In the genomic region with DNA sequence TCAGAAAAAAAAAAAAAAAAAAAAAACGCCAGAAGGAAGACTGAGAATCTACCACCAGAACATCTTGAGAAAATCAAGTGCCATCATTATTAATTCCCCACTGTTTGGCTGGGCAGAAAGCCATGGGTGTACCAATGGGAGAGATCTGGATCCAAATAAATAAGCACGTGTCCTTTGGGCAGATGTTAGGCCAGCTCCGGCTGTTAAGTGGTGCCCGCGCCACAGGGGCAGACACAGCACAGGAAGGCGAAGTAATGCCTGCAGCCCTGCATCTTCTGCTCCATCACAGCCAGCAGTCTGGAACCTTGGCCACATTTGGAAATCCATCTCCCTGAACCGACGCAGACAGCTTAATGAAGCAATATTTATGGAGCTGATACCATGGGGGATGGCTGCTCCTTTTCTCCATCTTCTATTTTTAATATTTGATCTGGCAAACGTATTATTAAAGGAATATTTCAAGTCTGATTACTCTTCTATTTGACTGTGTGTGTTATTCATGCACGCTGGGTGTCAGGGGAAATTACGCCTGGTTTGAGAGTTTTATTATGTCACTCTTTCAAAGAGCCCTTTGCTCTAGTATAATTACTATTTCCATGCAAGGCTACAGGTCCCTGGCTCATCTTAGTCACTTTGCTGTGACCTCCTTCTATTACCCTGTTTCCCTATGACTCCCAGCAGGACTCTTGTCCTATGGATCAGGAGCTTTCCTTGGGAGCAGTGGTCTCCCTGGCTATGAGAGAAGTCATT, we compare ENCODE assay signal across 25 mouse cellular contexts.
DNase-seq lines count a peak whose midpoint lies in the region; ATAC-seq lines count a peak whose summit lies in the region.
"Had no signal": no experiment of that assay in that cellular context is flagged by ENCODE, and none has a peak within 500 bp of the region (broad histone marks: within the 10 kb centered on the region; RNA-seq: fewer than 3 reads in every experiment).

No protein-coding gene starts in this region.

- H3K9ac ChIP-seq in hindbrain, embryonic 15.5 days = no peak overlapping the region
- H3K9ac ChIP-seq in midbrain, embryonic 16.5 days (ENCODE audit: low read depth, low read length) = no peak overlapping the region
- H3K9ac ChIP-seq: embryonic facial prominence, embryonic 12.5 days; heart, embryonic 15.5 days; limb, embryonic 12.5 days; liver, embryonic 12.5 days; midbrain, embryonic 12.5 days had no signal

- H3K4me1 ChIP-seq in hindbrain, embryonic 15.5 days (replicated peaks) = no peaks in the 10 kb centered on the region
- no peaks in the 10 kb centered on the region for H3K4me1 ChIP-seq in hindbrain, embryonic 10.5 days (replicated peaks)
- no peaks in the 10 kb centered on the region for H3K4me1 ChIP-seq in midbrain, embryonic 16.5 days (ENCODE audit: control insufficient read depth, insufficient read depth, low read length)
- H3K4me1 ChIP-seq: embryonic facial prominence, embryonic 12.5 days; heart, embryonic 15.5 days; limb, embryonic 12.5 days; liver, embryonic 12.5 days; midbrain, embryonic 12.5 days had no signal

- no peaks in the 10 kb centered on the region for H3K36me3 ChIP-seq in hindbrain, embryonic 15.5 days
- H3K36me3 ChIP-seq in hindbrain, embryonic 10.5 days = no peaks in the 10 kb centered on the region
- no peaks in the 10 kb centered on the region for H3K36me3 ChIP-seq in midbrain, embryonic 16.5 days (ENCODE audit: control insufficient read depth, insufficient read depth, low read length)
- H3K36me3 ChIP-seq: embryonic facial prominence, embryonic 12.5 days; G1E; heart, embryonic 15.5 days; limb, embryonic 12.5 days; liver, embryonic 12.5 days; midbrain, embryonic 12.5 days had no signal

- H3K27ac ChIP-seq in hindbrain, embryonic 15.5 days (replicated peaks) = no peak overlapping the region
- H3K27ac ChIP-seq in hindbrain, embryonic 10.5 days = no peak overlapping the region
- H3K27ac ChIP-seq in midbrain, embryonic 16.5 days (ENCODE audit: low read length) = no peak overlapping the region
- H3K27ac ChIP-seq: embryonic facial prominence, embryonic 12.5 days; gastrocnemius, adult 2 months; heart, embryonic 15.5 days; limb, embryonic 12.5 days; liver, embryonic 12.5 days; midbrain, embryonic 12.5 days had no signal

- H3K4me2 ChIP-seq in hindbrain, embryonic 15.5 days = no peak overlapping the region
- no peak overlapping the region for H3K4me2 ChIP-seq in midbrain, embryonic 16.5 days (ENCODE audit: low read length)
- H3K4me2 ChIP-seq: embryonic facial prominence, embryonic 12.5 days; heart, embryonic 15.5 days; limb, embryonic 12.5 days; liver, embryonic 12.5 days; midbrain, embryonic 12.5 days had no signal

- peak; percentile 56 to 72 for DNase-seq in cerebellum, postnatal 14 days
- DNase-seq in cerebellum, adult 11 months = no peak
- no peak for DNase-seq in hindbrain, embryonic 10.5 days (ENCODE audit: low spot score)
- peak; percentile 30 for DNase-seq in brain, adult 2 months (ENCODE audit: low read depth, low spot score)
- DNase-seq in right cerebral cortex, postnatal 36 days (ENCODE audit: low spot score in 2 of 2) = no peak
- DNase-seq: adrenal gland, postnatal 25 days; cerebellum, adult 2 months; gastrocnemius, adult 2 months; heart, adult 18-20 months; heart, postnatal 4 days; kidney, postnatal 36 days; lung, adult 2 months; lung, postnatal 36 days; right cerebral cortex, adult 18-20 months; thymus, postnatal 36 days had no signal

- H3K4me3 ChIP-seq in hindbrain, embryonic 15.5 days = no peak overlapping the region
- no peak overlapping the region for H3K4me3 ChIP-seq in hindbrain, embryonic 10.5 days
- H3K4me3 ChIP-seq in midbrain, embryonic 16.5 days (ENCODE audit: low read depth, low read length) = no peak overlapping the region
- H3K4me3 ChIP-seq: embryonic facial prominence, embryonic 12.5 days; gastrocnemius, adult 2 months; heart, embryonic 15.5 days; limb, embryonic 12.5 days; liver, embryonic 12.5 days; midbrain, embryonic 12.5 days had no signal

- ATAC-seq in hindbrain, embryonic 15.5 days (ENCODE audit: low FRiP score, low read depth) = peak; percentile 88
- peak; percentile 45 for ATAC-seq in midbrain, embryonic 16.5 days
- ATAC-seq: activated CD4-positive, CD25-positive, alpha-beta regulatory T cell, adult 4 months; intestine, embryonic 16.5 days; liver, embryonic 12.5 days had no signal

- WGBS in hindbrain, embryonic 15.5 days = 62% methylated on average over 11 of the region's 11 CpGs
- WGBS in hindbrain, embryonic 10.5 days = 89% methylated on average over 11 of the region's 11 CpGs
- WGBS in midbrain, embryonic 16.5 days = 73% methylated on average over 11 of the region's 11 CpGs

- H3K9me3 ChIP-seq in hindbrain, embryonic 15.5 days = no peaks in the 10 kb centered on the region
- H3K9me3 ChIP-seq in hindbrain, embryonic 10.5 days = no peaks in the 10 kb centered on the region
- H3K9me3 ChIP-seq in midbrain, embryonic 16.5 days (replicated peaks; ENCODE audit: control insufficient read depth, low read length, poor library complexity, severe bottlenecking) = no peaks in the 10 kb centered on the region
- H3K9me3 ChIP-seq: embryonic facial prominence, embryonic 12.5 days; heart, embryonic 15.5 days; limb, embryonic 12.5 days; liver, embryonic 12.5 days; midbrain, embryonic 12.5 days had no signal

- no peaks in the 10 kb centered on the region for H3K27me3 ChIP-seq in hindbrain, embryonic 15.5 days
- H3K27me3 ChIP-seq in hindbrain, embryonic 10.5 days (ENCODE audit: insufficient read depth, poor library complexity, severe bottlenecking) = no peaks in the 10 kb centered on the region
- H3K27me3 ChIP-seq in midbrain, embryonic 16.5 days (ENCODE audit: control insufficient read depth, insufficient read depth, low read depth, low read length) = no peaks in the 10 kb centered on the region
- H3K27me3 ChIP-seq: embryonic facial prominence, embryonic 12.5 days; heart, embryonic 15.5 days; limb, embryonic 12.5 days; liver, embryonic 12.5 days; midbrain, embryonic 12.5 days had no signal

Comparison
In these comparisons a context has a peak if more than half of its experiments do, and no peak if none do; other contexts are left out.
1. DNase-seq: peak in cerebellum, postnatal 14 days (2 of 2) and brain, adult 2 months (single experiment); none in cerebellum, adult 11 months (single experiment), hindbrain, embryonic 10.5 days (single experiment) and right cerebral cortex, postnatal 36 days (0 of 2).